Mouse (Mus musculus) forelimb bud, embryonic 11.5 days (tissue): Measurements from ENCODE around the gene Olfr706.
"Not testable (repeated sequence)": the region's sequence is repeated elsewhere in the genome, so short reads cannot be mapped to it uniquely, and the experiment has no call there.

Experiments
- DNase-seq: peaks from one replicate; pipeline ENCODE4 v3.0.0-alpha.2; 2012; ENCODE audit warnings: low read depth, low spot score

Gene Olfr706

DNA sequence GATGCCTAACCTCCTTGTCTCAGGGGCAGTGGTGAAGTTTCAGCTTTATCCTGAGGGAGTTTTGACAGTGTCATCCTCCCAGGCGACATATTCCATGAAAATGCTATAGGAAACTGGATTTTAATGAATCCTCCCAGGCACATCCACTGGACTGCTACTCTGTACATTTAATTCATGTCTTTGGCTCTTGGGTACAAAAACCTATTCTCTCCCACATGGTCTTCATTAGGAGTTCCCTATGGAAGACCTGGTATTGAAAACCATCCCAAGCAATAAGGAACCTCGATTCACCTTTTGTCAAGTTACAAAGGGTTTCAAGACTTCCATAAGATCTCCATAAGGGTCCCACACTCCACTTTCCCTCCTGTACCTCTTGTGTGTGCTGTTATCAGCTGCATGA is at the start of gene Olfr706:
Gene Olfr706, minus strand, starts transcription at position 101 of the 400 bp plus-strand sequence.
- no peak for DNase-seq

DNA sequence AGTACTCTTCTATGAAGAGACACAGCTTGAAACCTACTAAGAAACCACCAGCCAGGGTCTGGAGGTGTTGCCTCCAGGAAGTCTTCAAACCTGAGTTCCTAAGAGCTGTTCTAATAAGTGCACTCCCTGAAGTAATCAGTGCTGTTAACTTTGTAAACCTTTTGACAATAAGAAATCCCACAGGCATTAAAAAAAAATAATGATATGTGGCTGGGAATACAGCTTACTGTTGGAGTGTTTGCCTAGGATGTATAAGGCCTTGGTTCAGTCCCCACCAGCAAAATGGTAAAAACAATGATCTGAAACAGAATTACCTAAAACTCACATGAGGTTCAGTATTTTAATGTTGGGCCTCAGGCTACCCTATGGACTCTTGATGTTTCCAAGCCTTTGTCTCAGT is 44.2 kb upstream of the Olfr706 start, which contains the start of gene Olfr709-ps1:
Gene Olfr709-ps1, minus strand, starts transcription at position 101 of the 400 bp plus-strand sequence.
- DNase-seq: no peak

DNA sequence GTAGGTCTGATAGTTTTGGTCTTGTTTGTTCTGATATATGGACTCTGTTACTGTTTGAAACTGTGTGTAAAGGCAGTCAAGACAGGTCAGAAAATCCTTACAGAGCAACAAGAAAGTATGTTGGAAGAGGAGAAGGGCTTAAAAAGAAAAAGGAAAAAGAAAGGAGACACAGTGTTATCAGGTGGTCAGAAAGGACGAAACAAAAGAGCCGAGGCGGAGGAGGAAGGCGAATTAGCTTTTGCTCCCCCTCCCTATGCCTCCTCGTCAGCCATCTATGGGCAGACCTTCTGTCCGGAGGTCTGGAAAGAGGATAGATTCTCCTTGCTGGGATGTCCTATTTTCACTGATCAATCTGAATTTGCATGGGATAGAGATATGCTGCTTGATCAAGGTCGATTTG is 33.0 kb upstream of the Olfr706 start:
- DNase-seq: not testable (repeated sequence)

DNA sequence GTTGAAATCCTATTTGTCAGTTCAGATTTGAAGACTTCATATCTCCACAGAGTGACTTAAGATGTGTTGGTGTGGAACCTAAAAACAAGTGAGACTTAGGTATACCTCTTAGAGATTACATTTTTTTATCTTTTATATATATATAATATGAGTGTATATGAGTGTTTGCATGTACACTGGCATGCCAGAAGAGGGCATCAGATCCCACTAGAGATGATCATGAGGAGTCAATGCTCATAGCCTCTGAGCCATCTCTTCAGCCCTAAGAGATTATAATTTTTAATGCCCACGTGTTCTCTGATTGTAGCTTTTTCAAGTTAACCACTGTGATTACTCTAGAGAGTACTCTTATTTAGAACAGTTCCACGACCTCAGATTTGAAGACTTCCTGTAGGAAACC is 19.7 kb upstream of the Olfr706 start, which contains the start of gene Olfr1532-ps1:
Gene Olfr1532-ps1, plus strand, starts transcription at position 326 of the 400 bp plus-strand sequence.
- no peak for DNase-seq

DNA sequence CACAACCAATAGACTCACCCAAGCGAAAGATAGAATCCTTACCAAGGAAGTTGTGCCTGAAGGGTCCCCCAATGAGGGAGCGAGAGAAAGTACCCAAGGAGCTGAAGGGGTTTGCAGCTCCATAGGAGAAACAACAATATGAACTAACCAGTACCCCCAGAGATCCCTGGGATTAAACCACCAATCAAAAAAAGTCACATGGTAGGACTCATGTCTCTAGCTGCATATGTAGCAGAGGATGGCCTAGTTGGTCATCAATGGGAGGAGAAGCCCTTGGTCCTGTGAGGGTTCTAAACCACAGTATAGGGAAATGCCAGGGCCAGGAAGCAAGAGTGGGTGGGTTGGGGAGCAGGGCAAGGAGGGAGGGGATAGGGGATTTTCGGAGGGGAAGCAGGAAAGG is 13.2 kb upstream of the Olfr706 start, which contains the start of gene Olfr707:
Gene Olfr707, minus strand, starts transcription at position 101 of the 400 bp plus-strand sequence.
- not testable (repeated sequence) for DNase-seq

DNA sequence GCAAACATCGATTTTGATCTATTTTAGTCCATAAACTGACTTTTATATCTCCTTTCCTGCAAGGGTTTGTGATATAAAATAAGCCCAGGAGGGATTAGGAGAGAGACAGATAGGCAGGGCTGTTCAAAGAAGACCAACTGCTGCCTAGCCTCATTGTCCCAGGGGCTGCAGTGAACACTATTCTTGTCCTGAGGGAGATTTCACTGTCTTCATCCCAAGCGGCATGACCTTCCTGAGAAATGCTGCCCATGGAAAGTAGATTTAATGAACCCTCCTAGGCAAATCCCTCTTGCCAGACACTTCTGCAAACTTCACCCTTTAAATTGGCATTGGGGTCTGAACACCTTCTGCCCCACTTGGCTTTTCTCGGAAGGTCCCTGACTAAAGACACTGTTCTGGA is 11.2 kb downstream of the Olfr706 start, which contains the start of gene Olfr705:
Gene Olfr705, minus strand, starts transcription at position 101 of the 400 bp plus-strand sequence.
- DNase-seq: no peak

DNA sequence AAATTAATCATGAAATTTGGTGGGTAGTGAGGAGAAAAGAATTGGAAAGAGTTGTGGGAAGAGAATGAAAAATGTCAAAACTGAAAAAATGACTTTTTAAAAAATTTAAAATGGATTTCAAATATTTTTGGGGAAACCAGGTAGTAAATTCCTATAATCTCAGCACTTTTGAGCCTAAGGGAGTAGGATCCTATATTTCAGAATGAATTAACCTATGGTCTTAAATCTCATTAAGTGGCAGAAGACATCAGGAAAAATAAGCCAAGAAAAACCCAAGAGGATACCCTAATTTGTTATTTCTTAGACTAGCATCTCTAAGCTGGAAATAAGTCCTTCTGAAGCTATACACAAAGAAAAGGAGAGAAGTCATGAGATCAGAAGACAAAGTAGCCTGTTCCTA is 25.1 kb downstream of the Olfr706 start, which contains the start of gene Olfr704:
Gene Olfr704, plus strand, starts transcription at position 301 of the 400 bp plus-strand sequence.
- no peak for DNase-seq

DNA sequence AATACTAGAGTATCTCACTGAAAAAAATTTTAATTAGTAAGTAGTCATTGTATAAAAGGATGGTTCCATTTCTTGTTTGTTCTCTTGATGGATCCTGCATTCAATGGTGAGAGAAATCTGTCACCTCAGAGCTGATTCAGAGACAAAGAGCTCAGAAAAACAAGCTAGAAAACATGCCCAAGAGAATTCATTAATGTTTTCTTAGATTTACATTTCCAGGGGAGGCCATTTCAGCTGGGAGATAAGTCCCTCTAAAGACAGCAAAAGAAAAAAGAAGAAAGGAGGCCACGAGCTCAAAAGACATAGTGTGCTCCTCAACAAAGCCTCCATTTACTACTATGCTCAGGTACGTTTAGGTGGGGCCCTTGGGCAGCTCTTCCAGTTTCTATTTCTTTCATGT is 44.9 kb downstream of the Olfr706 start, which contains the start of gene Olfr703:
Gene Olfr703, plus strand, starts transcription at position 301 of the 400 bp plus-strand sequence.
- DNase-seq: no peak

DNA sequence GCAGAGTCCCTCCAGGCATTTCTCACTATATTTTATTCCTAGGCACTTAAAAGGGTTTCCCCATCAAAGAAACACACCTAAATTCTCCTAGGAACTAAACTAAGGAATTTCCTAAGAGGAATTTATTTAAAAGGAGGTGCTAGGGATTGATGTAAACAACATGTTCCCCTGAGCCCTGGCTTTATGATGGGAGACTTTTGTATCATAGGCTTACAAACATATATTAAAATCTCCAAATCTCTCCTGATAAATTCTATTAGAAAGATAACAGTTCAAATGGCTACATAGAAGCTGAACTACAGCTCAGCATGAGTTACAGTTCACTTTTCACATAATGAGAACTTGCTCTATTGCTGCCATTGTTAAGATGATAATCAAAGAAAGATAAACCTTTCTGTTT is 54.2 kb downstream of the Olfr706 start, which contains the start of gene Olfr702:
Gene Olfr702, minus strand, starts transcription at position 101 of the 400 bp plus-strand sequence.
- no peak for DNase-seq
